Mouse (Mus musculus) erythroblast, embryonic 14.5 days (primary cell): ENCODE measurements around the gene Angptl8. TPM values are rescaled to one million over a fixed set of nuclear protein-coding genes. Genes with fewer than 3 reads are reported as not detected.

ENCODE experiments used
- H3K27me3 ChIP-seq: 2 replicates; pipeline ENCODE4 v1.6.1; 2012; ENCODE audit warnings: inconsistent platforms; ENCODE audit not compliant: control insufficient read depth
- H3K36me3 ChIP-seq: 2 replicates; pipeline ENCODE4 v1.6.1; 2012; ENCODE audit warnings: mild to moderate bottlenecking, inconsistent platforms; ENCODE audit not compliant: control insufficient read depth
- H3K4me1 ChIP-seq: 2 replicates; pipeline ENCODE4 v1.6.1; 2012; ENCODE audit warnings: inconsistent platforms; ENCODE audit not compliant: control insufficient read depth
- H3K4me3 ChIP-seq: replicated peaks from 2 replicates; pipeline ENCODE3; 2012; ENCODE audit warnings: moderate library complexity, mild to moderate bottlenecking, inconsistent platforms
- H3K9me3 ChIP-seq: 2 replicates; pipeline ENCODE4 v1.6.1; 2012; ENCODE audit warnings: low read length, inconsistent platforms, mixed read lengths; ENCODE audit not compliant: control insufficient read depth
- GATA1 ChIP-seq: IDR thresholded peaks from 2 replicates; pipeline ENCODE4 v1.6.1; 2012; ENCODE audit warnings: low read length, inconsistent platforms, mixed read lengths
- TAL1 ChIP-seq: IDR thresholded peaks from 3 replicates; pipeline ENCODE4 v1.6.1; 2012; ENCODE audit warnings: low read length, inconsistent platforms, mixed read lengths
- polyA plus RNA-seq: library from polyadenylated mRNA; stranded (reverse); fragments of >175 nt; gene quantifications from 2 replicates; pipeline ENCODE4 v1.2.3, GENCODE M21; 2012

Angptl8 gene
- polyA plus RNA-seq, 1 experiment = 0.16 TPM

DNA sequence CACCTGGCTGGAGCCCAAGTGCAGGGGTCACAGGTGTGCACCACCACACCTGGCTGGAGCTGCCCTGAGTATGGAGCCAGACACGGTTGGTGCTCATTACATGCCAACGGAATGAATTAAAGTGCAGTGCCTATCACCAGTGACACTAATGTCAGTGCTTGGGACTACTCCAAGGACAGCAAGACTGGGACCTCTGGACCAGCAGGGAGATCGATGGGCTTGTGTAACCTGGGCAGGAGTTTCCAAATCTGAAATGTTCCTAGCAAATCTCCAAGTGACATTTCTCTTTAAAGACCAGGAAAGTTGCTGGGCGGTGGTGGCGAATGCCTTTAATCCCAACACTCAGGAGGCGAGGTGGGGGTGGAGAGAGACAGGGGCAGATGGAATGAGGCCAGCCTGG, 12.6 kb upstream of the Angptl8 start:
- no peaks in the 10 kb centered on the region; the same call in 1 of the 2 replicates for H3K4me1 ChIP-seq
- no peaks in the 10 kb centered on the region for H3K27me3 ChIP-seq
- no peak for TF ChIP-seq GATA1
- TF ChIP-seq TAL1 = no peak
- no peak overlapping the region for H3K4me3 ChIP-seq
- no peaks in the 10 kb centered on the region; the same call in 1 of the 2 replicates for H3K36me3 ChIP-seq
- H3K9me3 ChIP-seq = no peaks in the 10 kb centered on the region

DNA sequence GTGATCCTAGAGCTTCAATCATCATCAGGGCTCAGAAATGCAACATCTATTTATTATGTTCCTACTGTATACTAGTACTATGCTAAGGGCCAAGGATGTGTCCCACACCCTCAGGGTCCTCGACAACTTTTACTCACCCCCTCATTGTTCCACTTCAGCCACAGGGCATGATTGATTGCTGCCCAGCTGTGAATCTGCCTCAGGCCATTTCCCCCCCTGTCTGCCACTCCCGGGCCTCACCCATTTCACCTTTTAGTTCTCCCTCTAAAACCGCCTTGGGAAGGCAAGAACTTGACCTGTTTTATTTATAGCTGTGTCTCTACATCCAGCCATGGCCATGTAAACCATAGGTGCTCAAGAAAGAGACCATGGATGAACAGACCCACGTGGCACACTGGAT, 11.4 kb upstream of the Angptl8 start:
- no peaks in the 10 kb centered on the region for H3K9me3 ChIP-seq
- no peaks in the 10 kb centered on the region for H3K27me3 ChIP-seq
- no peaks in the 10 kb centered on the region; the same call in 1 of the 2 replicates for H3K36me3 ChIP-seq
- H3K4me1 ChIP-seq = no peaks in the 10 kb centered on the region; the same call in 1 of the 2 replicates
- TF ChIP-seq TAL1 (no peak), GATA1 (no peak)
- no peak overlapping the region for H3K4me3 ChIP-seq

DNA sequence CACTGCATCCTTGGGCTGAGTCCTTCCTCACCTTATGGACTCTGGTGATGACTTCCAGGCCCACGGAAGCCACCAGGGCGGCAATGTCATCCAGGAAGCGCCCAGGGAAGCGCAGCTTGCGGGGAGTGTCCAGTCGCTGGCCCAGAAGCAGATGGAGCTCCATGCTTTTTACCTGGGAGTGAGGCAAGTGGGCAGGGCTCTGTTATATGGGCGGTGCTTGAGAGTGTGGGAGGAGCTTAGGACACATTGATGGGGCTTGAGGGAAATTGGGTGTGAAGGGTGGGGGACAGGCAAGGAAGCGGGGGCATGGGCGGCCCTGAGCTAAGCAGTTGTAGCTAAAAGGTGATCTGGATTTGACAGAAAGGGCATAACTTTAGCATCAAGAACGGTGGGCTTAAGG, 10.9 kb upstream of the Angptl8 start:
- Histone ChIP-seq H3K9me3 (no peaks in the 10 kb centered on the region), H3K4me3 (no peak overlapping the region), H3K36me3 (no peaks in the 10 kb centered on the region; the same call in 1 of the 2 replicates), H3K27me3 (no peaks in the 10 kb centered on the region), H3K4me1 (no peaks in the 10 kb centered on the region; the same call in 1 of the 2 replicates)
- TF ChIP-seq GATA1 (no peak), TAL1 (no peak)

DNA sequence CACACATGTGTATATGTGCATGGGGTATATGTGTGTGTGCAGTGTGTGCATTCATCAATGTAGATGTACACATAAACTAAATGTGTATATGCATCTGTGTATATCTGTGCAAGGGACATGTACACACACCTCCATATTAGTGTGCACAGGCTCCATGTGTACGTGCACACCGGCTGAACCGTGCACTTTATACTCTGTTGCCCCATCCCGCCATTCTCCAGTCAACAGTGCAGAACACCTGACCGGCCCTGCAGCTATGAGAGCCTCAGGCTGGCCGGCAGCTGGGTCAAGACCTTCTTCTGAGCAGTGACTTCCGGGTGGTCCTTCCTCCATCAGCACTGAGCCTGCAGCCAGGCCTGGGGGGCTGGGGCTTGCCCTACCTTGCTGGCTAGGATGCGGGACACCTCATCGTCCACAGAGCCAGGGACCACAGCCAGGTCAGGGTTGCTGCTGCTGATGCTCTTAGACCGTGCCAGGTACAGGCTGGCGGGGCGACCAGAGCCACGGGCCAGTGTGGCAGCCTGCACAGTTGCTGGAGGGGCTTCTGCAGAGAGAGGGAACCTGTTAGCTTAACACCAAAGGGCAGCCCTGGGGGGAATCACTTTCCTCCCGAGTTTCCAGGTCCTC, 5.4 kb upstream of the Angptl8 start:
- Histone ChIP-seq H3K36me3 (peaks cover 2% of the 10 kb centered on the region; the same call in 1 of the 2 replicates), H3K4me3 (no peak overlapping the region), H3K4me1 (no peaks in the 10 kb centered on the region), H3K27me3 (no peaks in the 10 kb centered on the region), H3K9me3 (no peaks in the 10 kb centered on the region)
- TF ChIP-seq GATA1 (no peak), TAL1 (no peak)

DNA sequence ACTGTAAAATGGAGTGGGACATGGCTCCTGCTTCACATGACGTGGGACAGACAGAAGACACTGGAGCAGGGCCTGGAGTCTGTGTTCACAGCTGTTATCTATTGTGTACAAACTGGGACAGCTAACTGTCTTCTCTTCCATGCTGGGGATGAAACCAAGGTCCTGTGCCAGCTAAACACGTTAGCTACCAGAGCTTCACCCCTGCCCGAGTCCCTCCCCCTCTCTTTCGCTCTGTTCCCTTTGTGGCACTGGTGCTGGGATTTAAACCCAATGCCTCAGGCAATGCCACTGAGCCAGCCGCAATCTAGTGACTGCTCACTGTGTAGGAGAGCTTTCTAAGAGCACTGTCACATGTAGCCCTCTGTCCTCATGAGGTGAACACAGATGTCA, 4.9 kb upstream of the Angptl8 start:
- H3K9me3 ChIP-seq = no peaks in the 10 kb centered on the region
- peaks cover 2% of the 10 kb centered on the region; the same call in 1 of the 2 replicates for H3K36me3 ChIP-seq
- TF ChIP-seq TAL1 (no peak), GATA1 (no peak)
- no peaks in the 10 kb centered on the region for H3K4me1 ChIP-seq
- no peaks in the 10 kb centered on the region for H3K27me3 ChIP-seq
- H3K4me3 ChIP-seq = no peak overlapping the region

DNA sequence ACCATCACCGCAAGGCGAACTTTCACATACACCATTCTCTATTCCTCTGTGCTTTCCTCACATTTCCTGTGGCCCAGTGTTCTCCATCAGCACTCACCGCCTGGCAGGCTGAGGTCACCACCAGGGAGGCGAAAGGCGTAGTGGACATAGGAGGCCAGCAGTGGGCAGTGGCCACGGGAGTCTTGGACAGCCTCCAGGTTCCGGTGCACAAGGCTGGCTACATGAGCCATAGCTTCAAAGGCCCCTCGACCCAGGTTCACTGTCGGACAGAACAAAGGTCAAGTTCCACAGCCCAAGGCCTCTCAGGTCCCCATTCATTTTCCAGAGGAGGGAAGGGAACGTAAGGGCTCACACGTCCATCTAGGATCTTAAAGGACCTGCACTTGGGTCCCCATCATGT, 4.4 kb upstream of the Angptl8 start:
- no peak for TF ChIP-seq GATA1
- no peak for TF ChIP-seq TAL1
- Histone ChIP-seq H3K4me3 (no peak overlapping the region), H3K4me1 (no peaks in the 10 kb centered on the region), H3K9me3 (no peaks in the 10 kb centered on the region), H3K36me3 (peaks cover 2% of the 10 kb centered on the region; the same call in 1 of the 2 replicates), H3K27me3 (no peaks in the 10 kb centered on the region)

DNA sequence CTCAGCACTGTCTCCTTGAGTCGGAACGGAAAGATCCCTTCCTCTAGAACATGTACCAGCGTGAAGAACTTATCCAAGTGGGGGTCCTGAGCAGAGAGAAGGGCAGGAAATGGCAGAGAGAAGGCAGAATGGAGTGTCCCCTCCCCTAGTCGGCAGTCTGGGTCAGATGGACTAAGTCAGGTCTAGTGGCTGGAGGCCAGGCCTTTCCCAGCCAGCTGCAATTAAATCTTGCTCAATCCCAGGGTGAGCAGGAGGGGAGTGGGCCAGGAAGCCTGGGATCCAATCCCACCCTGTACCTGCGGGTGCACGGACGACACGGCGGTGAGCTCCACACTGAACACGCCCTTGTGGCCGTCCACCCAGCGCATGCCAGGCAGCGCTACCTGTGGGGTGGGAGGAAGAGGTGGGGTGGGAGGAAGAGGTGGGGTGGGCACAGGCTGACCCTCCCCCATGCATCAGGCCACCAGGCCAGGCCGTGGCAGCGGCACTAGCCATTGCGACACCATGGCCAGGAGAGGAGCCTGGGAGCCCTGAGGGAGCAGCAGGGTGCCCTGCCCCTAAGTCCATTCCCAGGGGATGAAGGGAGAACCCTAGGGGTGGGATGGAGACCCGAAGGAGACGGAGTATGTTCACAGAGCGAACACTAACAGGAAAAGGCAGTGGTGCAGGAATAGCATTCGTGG, 3.6 kb upstream of the Angptl8 start:
- TF ChIP-seq GATA1 (no peak), TAL1 (no peak)
- H3K4me3 ChIP-seq = no peak overlapping the region
- H3K4me1 ChIP-seq = no peaks in the 10 kb centered on the region
- H3K36me3 ChIP-seq = peaks cover 2% of the 10 kb centered on the region; the same call in 1 of the 2 replicates
- no peaks in the 10 kb centered on the region for H3K27me3 ChIP-seq
- no peaks in the 10 kb centered on the region for H3K9me3 ChIP-seq

DNA sequence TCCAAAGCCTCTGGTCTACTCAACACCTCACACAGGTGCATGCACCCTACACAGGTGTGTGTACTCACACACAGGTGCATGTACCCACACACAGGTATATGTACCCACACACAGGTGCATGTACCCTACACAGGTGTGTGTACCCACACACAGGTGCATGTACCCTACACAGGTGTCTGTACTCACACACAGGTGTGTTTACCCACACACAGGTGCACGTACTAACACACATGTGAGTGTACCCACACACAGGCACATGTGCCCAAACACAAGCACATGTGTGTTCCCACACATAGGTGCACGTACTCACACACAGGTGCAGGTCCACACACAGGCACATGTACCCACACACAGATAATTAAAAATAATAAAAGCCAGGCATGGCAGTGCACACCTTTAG, 2.4 kb downstream of the Angptl8 start:
- H3K4me1 ChIP-seq = no peaks in the 10 kb centered on the region
- peaks cover 9% of the 10 kb centered on the region; the same call in 1 of the 2 replicates for H3K36me3 ChIP-seq
- H3K27me3 ChIP-seq = no peaks in the 10 kb centered on the region
- H3K9me3 ChIP-seq = no peaks in the 10 kb centered on the region
- H3K4me3 ChIP-seq = no peak overlapping the region
- TF ChIP-seq TAL1 (no peak), GATA1 (no peak)

DNA sequence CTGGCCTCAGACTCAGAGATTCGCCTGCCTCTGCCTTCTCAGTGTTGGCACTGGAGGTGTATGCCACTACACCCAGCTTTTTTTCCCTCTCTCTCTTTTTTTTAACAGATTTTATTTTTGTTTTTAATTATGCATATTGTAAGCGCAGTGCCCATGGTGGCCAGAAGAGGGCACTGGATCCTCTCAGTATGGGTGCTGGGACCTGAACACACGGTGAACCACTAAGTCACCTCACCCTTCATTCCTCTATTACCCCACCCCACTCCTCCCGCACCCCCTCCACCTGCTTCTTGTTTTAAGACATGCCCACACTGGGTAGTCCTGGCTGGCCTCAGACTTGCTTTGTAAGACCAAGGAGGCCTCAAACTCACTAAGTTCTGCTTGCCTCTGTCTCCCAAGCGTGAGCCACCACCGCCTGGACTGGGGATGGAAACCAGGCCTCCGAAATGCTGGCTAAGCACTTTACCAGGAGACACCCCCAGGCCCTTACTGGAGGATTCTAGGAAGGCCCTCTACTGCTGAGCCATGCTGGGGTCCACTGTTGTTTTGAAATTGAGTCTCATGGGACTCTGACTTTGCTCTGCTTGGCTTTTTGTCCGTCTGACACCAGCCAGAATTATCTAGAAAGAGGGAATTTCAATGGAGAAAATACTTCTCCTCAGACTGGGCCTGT, 4.9 kb downstream of the Angptl8 start:
- no peak for TF ChIP-seq TAL1
- TF ChIP-seq GATA1 = no peak
- peaks cover 9% of the 10 kb centered on the region; the same call in 1 of the 2 replicates for H3K36me3 ChIP-seq
- H3K9me3 ChIP-seq = no peaks in the 10 kb centered on the region
- no peaks in the 10 kb centered on the region; the same call in 1 of the 2 replicates for H3K4me1 ChIP-seq
- H3K27me3 ChIP-seq = no peaks in the 10 kb centered on the region
- H3K4me3 ChIP-seq = no peak overlapping the region
